Mouse (Mus musculus) kidney, adult 2 months (tissue): ENCODE measurements around the gene Lamtor2. TPM values are rescaled to one million over a fixed set of nuclear protein-coding genes. Genes with fewer than 3 reads are reported as not detected.

Experiments used
- DNase-seq: peaks from one replicate; pipeline ENCODE4 v3.0.0; 2021
- H3K27ac ChIP-seq: fragments of 200-500 bp; 2 replicates; pipeline ENCODE4 v1.5.1; 2012; ENCODE audit warnings: low read depth, low read length, control low read depth, inconsistent platforms; ENCODE audit not compliant: insufficient read depth
- H3K27me3 ChIP-seq: fragments of 200-500 bp; replicated peaks from 2 replicates; pipeline ENCODE4 v1.6.1; 2012; ENCODE audit warnings: mild to moderate bottlenecking, moderate library complexity, low read length, inconsistent platforms; ENCODE audit not compliant: control insufficient read depth, insufficient read depth
- H3K36me3 ChIP-seq: fragments of 200-500 bp; 2 replicates; pipeline ENCODE4 v1.6.1; 2012; ENCODE audit warnings: mild to moderate bottlenecking, moderate library complexity, low read length, inconsistent platforms; ENCODE audit not compliant: control insufficient read depth, insufficient read depth
- H3K4me1 ChIP-seq: fragments of 200-500 bp; 2 replicates; pipeline ENCODE4 v1.6.1; 2011; ENCODE audit warnings: low read length; ENCODE audit not compliant: control insufficient read depth, insufficient read depth
- H3K4me3 ChIP-seq: fragments of 200-500 bp; 2 replicates; pipeline ENCODE4 v1.5.1; 2011; ENCODE audit warnings: mild to moderate bottlenecking, low read depth, low read length, control low read depth; ENCODE audit not compliant: insufficient read depth
- CTCF ChIP-seq: fragments of 200-500 bp; conservative IDR thresholded peaks from 2 replicates; pipeline ENCODE4 v1.5.1; 2011; ENCODE audit warnings: low read depth, mild to moderate bottlenecking, control low read depth, low read length, moderate library complexity, mixed read lengths; ENCODE audit not compliant: insufficient read depth, insufficient read length
- POLR2A ChIP-seq: fragments of 200-500 bp; IDR thresholded peaks from one replicate; pipeline ENCODE4 v1.6.1; 2011; ENCODE audit warnings: low read depth, low read length, control low read depth
- WGBS: fragments of 180-500 bp; shearing (Covaris S2); methylation state at CpG from one replicate; pipeline ENCODE4 v1.1.7; 2018; 5-methylcytosine and 5-hydroxymethylcytosine counted together
- polyA plus RNA-seq: library from polyadenylated mRNA; depleted of rRNA; stranded (reverse); fragments of >200 nt; gene quantifications from 2 replicates; pipeline ENCODE4 v1.2.3, GENCODE M21; 2012

Gene Lamtor2
- polyA plus RNA-seq, 1 experiment = 277 TPM

DNA sequence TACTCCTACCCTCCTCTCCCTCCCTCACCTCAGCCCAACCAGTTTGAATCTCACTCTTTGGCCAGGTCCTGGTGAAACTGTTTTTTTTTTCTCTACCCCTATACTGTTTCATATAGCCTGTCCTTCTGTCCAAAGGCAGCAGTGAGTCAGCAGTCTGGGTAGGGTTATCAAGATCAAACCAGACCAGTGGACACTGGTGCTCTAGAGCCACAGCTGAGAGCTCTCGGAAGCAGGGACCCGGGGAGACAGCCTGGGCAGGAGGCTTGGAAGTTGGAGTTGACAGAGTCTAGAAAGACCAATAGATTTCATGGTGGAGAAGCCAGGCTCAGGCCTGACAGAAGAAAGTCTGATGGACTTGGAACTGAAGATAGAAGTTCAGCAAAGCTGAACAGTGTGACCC lies 15.7 kb upstream of the Lamtor2 start:
- no peak for DNase-seq
- 91% methylated on average over 2 of the region's 2 CpGs for WGBS
- H3K27ac ChIP-seq = no peak overlapping the region

DNA sequence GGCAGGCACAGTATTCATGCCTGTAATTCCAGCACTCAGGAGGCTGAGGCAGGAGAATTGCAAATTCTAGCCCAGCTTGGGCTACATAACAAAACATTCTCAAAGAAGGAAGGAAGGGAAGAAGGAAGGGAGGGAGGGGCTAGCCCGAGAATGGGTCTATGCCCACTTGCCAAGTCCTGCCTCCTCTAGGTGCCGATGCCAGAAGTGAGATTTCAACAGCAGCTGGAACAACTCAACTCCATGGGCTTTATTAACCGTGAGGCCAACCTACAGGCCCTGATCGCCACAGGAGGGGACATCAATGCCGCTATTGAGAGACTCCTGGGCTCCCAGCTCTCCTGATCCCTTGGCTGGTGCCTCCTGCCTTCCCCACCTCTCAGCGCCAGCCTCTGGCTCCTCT lies 15.0 kb upstream of the Lamtor2 start:
- 69% methylated on average over 6 of the region's 6 CpGs for WGBS
- Histone ChIP-seq H3K36me3 (peaks cover 3% of the 10 kb centered on the region), H3K4me1 (peaks cover 5% of the 10 kb centered on the region; the same call in 1 of the 2 replicates), H3K27ac (no peak overlapping the region), H3K27me3 (no peaks in the 10 kb centered on the region), H3K4me3 (no peak overlapping the region)
- no peak for DNase-seq
- TF ChIP-seq POLR2A (no peak), CTCF (no peak)

More for the DNA sequence above, 15.7 kb upstream of the Lamtor2 start:
- Histone ChIP-seq H3K36me3 (peaks cover 3% of the 10 kb centered on the region), H3K27me3 (no peaks in the 10 kb centered on the region), H3K4me1 (peaks cover 5% of the 10 kb centered on the region; the same call in 1 of the 2 replicates), H3K4me3 (no peak overlapping the region)
- TF ChIP-seq POLR2A (no peak), CTCF (no peak)

DNA sequence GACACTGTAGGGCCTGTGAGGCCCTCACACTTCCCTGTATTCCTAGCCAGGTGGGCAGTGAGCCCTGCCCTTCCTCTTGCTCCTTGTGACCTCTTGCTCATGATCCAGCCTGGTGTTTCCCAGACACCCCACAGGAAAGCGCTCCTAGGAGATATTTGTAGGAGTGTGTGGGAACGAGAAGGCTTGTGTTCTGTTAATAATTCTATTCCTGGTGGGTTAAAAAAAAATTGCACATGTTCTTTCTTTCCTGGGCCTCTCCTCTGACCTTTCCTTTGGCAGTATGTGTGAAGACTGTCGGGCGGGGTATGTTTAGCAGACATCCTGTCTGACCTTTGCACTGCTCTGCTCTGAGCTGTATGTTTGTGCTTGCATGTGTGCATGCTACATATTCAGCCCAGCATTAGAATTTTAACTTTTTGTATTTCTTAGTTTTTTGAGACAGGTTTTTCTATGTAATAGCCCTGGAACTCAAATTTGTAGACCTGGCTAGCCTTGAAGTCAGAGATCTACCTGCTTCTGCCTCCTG lies 13.7 kb upstream of the Lamtor2 start:
- DNase-seq = peak; percentile 53
- WGBS = 45% methylated on average over 4 of the region's 4 CpGs
- Histone ChIP-seq H3K27ac (no peak overlapping the region), H3K4me3 (no peak overlapping the region), H3K36me3 (peaks cover 3% of the 10 kb centered on the region), H3K4me1 (peaks cover 5% of the 10 kb centered on the region; the same call in 1 of the 2 replicates), H3K27me3 (no peaks in the 10 kb centered on the region)
- TF ChIP-seq CTCF (no peak), POLR2A (no peak)

DNA sequence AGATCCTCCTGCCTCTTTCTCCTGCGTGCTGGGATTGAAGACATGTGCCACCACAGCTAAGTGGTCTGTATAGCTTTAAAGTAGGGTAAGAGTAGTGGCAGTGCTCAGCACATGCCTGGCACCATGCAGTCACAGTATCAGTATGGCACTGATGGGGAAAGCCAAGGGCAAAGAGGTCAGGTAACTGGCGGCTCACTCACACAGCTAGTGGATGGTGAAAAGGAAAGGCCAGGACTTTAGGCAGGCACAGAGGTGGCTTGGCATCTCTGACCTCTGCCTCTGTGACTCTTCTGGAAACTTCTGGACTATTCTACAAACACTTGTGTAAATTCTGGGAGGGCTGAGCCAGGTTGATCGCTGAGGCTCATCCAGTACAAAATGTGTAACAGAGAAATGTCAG lies 13.2 kb upstream of the Lamtor2 start:
- H3K36me3 ChIP-seq = peaks cover 3% of the 10 kb centered on the region

DNA sequence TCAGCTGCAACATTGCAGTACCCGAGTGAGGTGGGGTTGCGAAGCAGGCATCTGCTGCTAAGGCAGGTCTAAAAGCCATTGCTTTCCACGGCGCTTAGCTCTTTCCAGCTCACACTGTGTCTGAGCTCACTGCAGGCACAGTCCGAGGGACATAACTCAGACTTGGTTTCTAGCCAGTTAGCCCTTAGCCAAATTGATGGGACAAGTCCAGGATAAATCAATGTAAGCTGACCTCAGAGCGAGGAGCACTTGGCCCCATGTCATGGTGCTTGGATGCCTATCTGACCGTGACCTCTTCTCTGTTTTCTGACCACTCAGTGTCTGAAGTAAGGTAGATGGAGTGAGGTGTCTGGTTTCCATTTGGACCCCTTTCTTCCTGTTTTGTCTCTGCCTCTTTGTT lies 11.1 kb upstream of the Lamtor2 start:
- no peaks in the 10 kb centered on the region for H3K27me3 ChIP-seq
- no peak for DNase-seq
- H3K4me3 ChIP-seq = no peak overlapping the region
- TF ChIP-seq POLR2A (no peak), CTCF (no peak)
- H3K36me3 ChIP-seq = peaks cover 4% of the 10 kb centered on the region
- H3K4me1 ChIP-seq = peaks cover 5% of the 10 kb centered on the region; the same call in 1 of the 2 replicates
- no peak overlapping the region for H3K27ac ChIP-seq
- 53% methylated on average over 7 of the region's 7 CpGs for WGBS

More for the DNA sequence above, 13.2 kb upstream of the Lamtor2 start:
- DNase-seq = no peak
- TF ChIP-seq CTCF = no peak
- TF ChIP-seq POLR2A = no peak
- WGBS = 59% methylated on average over 3 of the region's 3 CpGs
- Histone ChIP-seq H3K27me3 (no peaks in the 10 kb centered on the region), H3K4me3 (no peak overlapping the region), H3K4me1 (peaks cover 5% of the 10 kb centered on the region; the same call in 1 of the 2 replicates), H3K27ac (no peak overlapping the region)

DNA sequence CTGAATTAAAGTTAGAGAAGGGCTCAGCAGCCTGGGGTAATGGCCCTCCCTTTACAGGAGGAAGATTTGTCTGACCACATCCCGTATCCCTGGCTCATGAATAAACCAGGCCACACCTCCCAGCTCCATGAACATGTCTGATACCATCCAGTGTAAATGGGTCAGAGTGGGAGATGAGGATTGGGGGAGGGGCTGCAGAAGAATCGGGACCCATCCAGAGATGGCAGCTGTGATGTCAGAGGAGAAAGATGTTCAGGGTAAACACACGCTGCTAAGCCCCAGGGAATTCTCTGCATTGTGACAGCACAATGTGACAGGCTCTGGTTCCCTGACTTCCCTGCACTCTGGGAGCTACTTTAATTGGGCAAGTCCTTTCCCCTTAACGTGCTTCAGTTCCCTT lies 10.6 kb upstream of the Lamtor2 start:
- Histone ChIP-seq H3K4me1 (peaks cover 5% of the 10 kb centered on the region; the same call in 1 of the 2 replicates), H3K4me3 (no peak overlapping the region), H3K27me3 (no peaks in the 10 kb centered on the region), H3K27ac (no peak overlapping the region), H3K36me3 (peaks cover 4% of the 10 kb centered on the region)
- 47% methylated on average over 4 of the region's 4 CpGs for WGBS
- TF ChIP-seq POLR2A (no peak), CTCF (no peak)
- DNase-seq = no peak

DNA sequence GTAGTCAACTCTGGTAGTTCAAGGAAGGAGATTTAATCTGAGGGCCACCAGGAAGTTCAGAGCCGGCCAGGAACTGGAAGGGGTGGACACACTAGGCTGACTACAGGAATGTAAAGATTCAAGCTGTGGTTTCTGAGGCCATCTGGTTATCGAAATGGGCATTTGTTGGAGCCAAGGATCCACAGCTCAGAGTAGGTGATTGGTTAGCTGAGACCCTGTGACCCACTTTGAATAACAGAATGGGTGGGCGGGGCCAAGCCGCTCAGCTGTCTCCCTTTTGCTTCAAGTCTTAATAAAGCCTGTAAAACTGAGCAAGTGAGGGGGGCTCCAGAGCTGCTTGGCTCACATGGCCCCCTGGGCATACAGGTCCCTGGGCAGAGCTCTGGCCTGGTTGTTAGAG lies 9.1 kb upstream of the Lamtor2 start:
- WGBS = 51% methylated on average over 4 of the region's 4 CpGs
- Histone ChIP-seq H3K4me1 (peaks cover 5% of the 10 kb centered on the region; the same call in 1 of the 2 replicates), H3K36me3 (peaks cover 2% of the 10 kb centered on the region; the same call in 1 of the 2 replicates), H3K27ac (peak overlapping the region; percentile 56; the same call in 1 of the 2 replicates), H3K4me3 (no peak overlapping the region), H3K27me3 (no peaks in the 10 kb centered on the region)
- TF ChIP-seq CTCF (no peak), POLR2A (no peak)
- DNase-seq = peak; percentile 66

DNA sequence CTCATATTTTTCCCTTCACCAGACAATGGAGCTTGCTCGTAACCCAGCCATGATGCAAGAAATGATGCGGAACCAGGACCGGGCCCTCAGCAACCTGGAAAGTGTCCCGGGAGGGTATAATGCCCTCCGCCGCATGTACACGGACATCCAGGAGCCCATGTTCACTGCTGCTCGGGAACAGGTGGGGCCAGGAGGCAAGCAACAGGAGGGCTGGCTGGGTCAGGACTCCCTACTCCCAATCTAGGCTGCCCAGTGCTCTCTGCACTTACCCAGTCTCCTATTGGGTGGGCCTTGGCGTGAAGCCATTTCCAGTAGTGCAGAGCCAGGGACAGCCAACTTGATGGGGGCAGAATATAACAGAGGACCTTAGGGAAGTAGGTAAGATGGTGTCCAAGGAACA lies 6.7 kb upstream of the Lamtor2 start:
- 80% methylated on average over 9 of the region's 9 CpGs for WGBS
- Histone ChIP-seq H3K27me3 (no peaks in the 10 kb centered on the region), H3K36me3 (peaks cover 4% of the 10 kb centered on the region), H3K4me1 (no peaks in the 10 kb centered on the region; the same call in 1 of the 2 replicates), H3K4me3 (no peak overlapping the region), H3K27ac (no peak overlapping the region)
- TF ChIP-seq CTCF = no peak
- no peak for TF ChIP-seq POLR2A
- no peak for DNase-seq
